Mouse (Mus musculus) Patski (cell line): Measurements from ENCODE around the gene Prss38. TPM values are rescaled to one million over a fixed set of nuclear protein-coding genes. Genes with fewer than 3 reads are reported as not detected.

Experiments
- ATAC-seq: fragments of 100-300 bp; one replicate; pipeline ENCODE4 v1.8.0; 2021
- CTCF ChIA-PET: fragments of 350-600 bp; sonication (Branson Sonifier 250); formaldehyde crosslinking; loops from one replicate; lab custom pipeline; 2022; ENCODE audit warnings: inconsistent platforms; lab: Charles Lee
- POLR2A ChIA-PET: fragments of 350-600 bp; sonication (Branson Sonifier 250); formaldehyde crosslinking; loops from one replicate; lab custom pipeline; 2022; ENCODE audit warnings: antibody characterized with exemption, inconsistent platforms; lab: Charles Lee
- DNase-seq: peaks from one replicate; pipeline ENCODE4 v3.0.0-alpha.2; 2011; ENCODE audit warnings: low read depth, low spot score
- H3K27me3 ChIP-seq: fragments of 371-371 bp; one replicate; pipeline ENCODE4 v1.5.1; 2021
- CTCF ChIP-seq: fragments of 100-300 bp; IDR thresholded peaks from one replicate; pipeline ENCODE4 v1.5.1; 2021
- in situ Hi-C: fragments of 300-500 bp; cut with MboI; formaldehyde crosslinking; loops from 3 replicates; pipeline ENCODE4 v1.11.1; 2018; ENCODE audit warnings: low pct_unique_long_range_greater_than_20kb, mixed read lengths
- polyA plus RNA-seq: library from polyadenylated mRNA; unstranded; gene quantifications from one replicate; pipeline ENCODE4 v1.2.3, GENCODE M21; 2021

Gene Prss38
- polyA plus RNA-seq, 1 experiment from 2014 or later, result not detected

GRCm38 (mm10) chr11:59350326-59350725 is 25.1 kb downstream of the Prss38 start:
- no peak for ATAC-seq
- no peak for DNase-seq
- CTCF ChIA-PET, result no interaction called here
- no peak for TF ChIP-seq CTCF
- H3K27me3 ChIP-seq, result no peaks in the 10 kb centered on the region
- in situ Hi-C loops, result no loop called here
- POLR2A ChIA-PET, result no interaction called here

- no peak for TF ChIP-seq CTCF
- CTCF ChIA-PET, result interaction anchor here (1.4 kb wide), 1 partner anchor 49 kb away, joined by 3 read pairs; no protein-coding TSS in a partner anchor
- H3K27me3 ChIP-seq, result no peaks in the 10 kb centered on the region
- in situ Hi-C loops, result no loop called here
- ATAC-seq, result peak; percentile 85
- peak; percentile 85 for DNase-seq
- POLR2A ChIA-PET, result no interaction called here
These were observed 29.1 kb downstream of the Prss38 start for GRCm38 (mm10) chr11:59346166-59346910.

- ChIA-PET POLR2A (interaction anchor here (0.6 kb wide), 1 partner anchor 38 kb away, joined by 4 read pairs; no protein-coding TSS in a partner anchor), CTCF (interaction anchor here (0.7 kb wide), 1 partner anchor 82 kb away, joined by 3 read pairs; no protein-coding TSS in a partner anchor)
- TF ChIP-seq CTCF, result no peak
- ATAC-seq, result no peak
- in situ Hi-C loops, result no loop called here
- DNase-seq, result no peak
- H3K27me3 ChIP-seq, result no peaks in the 10 kb centered on the region
These were observed 32.5 kb downstream of the Prss38 start for GRCm38 (mm10) chr11:59342956-59343355.

GRCm38 (mm10) chr11:59338736-59339120 is 36.7 kb downstream of the Prss38 start:
- in situ Hi-C loops, result loop anchor here (5.0 kb wide), 1 partner anchor 84 kb away; no protein-coding TSS in a partner anchor
- ChIA-PET CTCF (interaction anchor here (1.1 to 1.7 kb wide), 7 partner anchors 9 to 133 kb away, joined by 3 to 4 read pairs (median 3); partner anchors contain the start of gene Wnt9a), POLR2A (no interaction called here)
- H3K27me3 ChIP-seq, result no peaks in the 10 kb centered on the region
- ATAC-seq (no peak), DNase-seq (no peak)
- no peak for TF ChIP-seq CTCF

- DNase-seq (no peak), ATAC-seq (no peak)
- in situ Hi-C loops, result loop anchor here (5.0 kb wide), 1 partner anchor 84 kb away; no protein-coding TSS in a partner anchor
- TF ChIP-seq CTCF, result no peak
- H3K27me3 ChIP-seq, result no peaks in the 10 kb centered on the region
- ChIA-PET CTCF (interaction anchor here (1.1 to 1.7 kb wide), 6 partner anchors 9 to 133 kb away, joined by 3 to 4 read pairs (median 4); partner anchors contain the start of gene Wnt9a), POLR2A (interaction anchor here (1.0 kb wide), 1 partner anchor 77 kb away, joined by 3 read pairs; no protein-coding TSS in a partner anchor)
These were observed 37.3 kb downstream of the Prss38 start for GRCm38 (mm10) chr11:59337955-59338735.

- no peaks in the 10 kb centered on the region for H3K27me3 ChIP-seq
- in situ Hi-C loops, result loop anchor here (5.0 kb wide), 1 partner anchor 86 kb away; no protein-coding TSS in a partner anchor
- DNase-seq (no peak), ATAC-seq (peak; percentile 49)
- ChIA-PET CTCF (interaction anchor here (0.9 to 1.3 kb wide), 4 partner anchors 13 to 134 kb away, joined by 3 read pairs; no protein-coding TSS in a partner anchor), POLR2A (interaction anchor here (1.1 kb wide), 1 partner anchor 123 kb away, joined by 3 read pairs; no protein-coding TSS in a partner anchor)
- TF ChIP-seq CTCF, result no peak
These were observed 39.1 kb downstream of the Prss38 start for GRCm38 (mm10) chr11:59336381-59336780.

GRCm38 (mm10) chr11:59335942-59336341 is 39.5 kb downstream of the Prss38 start:
- ATAC-seq (no peak), DNase-seq (no peak)
- in situ Hi-C loops, result loop anchor here (5.0 kb wide), 1 partner anchor 86 kb away; no protein-coding TSS in a partner anchor
- CTCF ChIA-PET, result interaction anchor here (0.9 to 1.3 kb wide), 4 partner anchors 12 to 134 kb away, joined by 3 read pairs; no protein-coding TSS in a partner anchor
- no peaks in the 10 kb centered on the region for H3K27me3 ChIP-seq
- no peak for TF ChIP-seq CTCF
- POLR2A ChIA-PET, result interaction anchor here (1.1 kb wide), 1 partner anchor 124 kb away, joined by 3 read pairs; no protein-coding TSS in a partner anchor

GRCm38 (mm10) chr11:59335150-59335549 is 40.3 kb downstream of the Prss38 start:
- DNase-seq (no peak), ATAC-seq (no peak)
- no peaks in the 10 kb centered on the region for H3K27me3 ChIP-seq
- in situ Hi-C loops, result loop anchor here (5.0 kb wide), 1 partner anchor 87 kb away; no protein-coding TSS in a partner anchor
- ChIA-PET CTCF (interaction anchor here (1.2 kb wide), 1 partner anchor 135 kb away, joined by 3 read pairs; no protein-coding TSS in a partner anchor), POLR2A (no interaction called here)
- TF ChIP-seq CTCF, result no peak

GRCm38 (mm10) chr11:59332938-59333337 is 42.5 kb downstream of the Prss38 start:
- no peak for DNase-seq
- POLR2A ChIA-PET, result no interaction called here
- TF ChIP-seq CTCF, result no peak
- no peak for ATAC-seq
- no peaks in the 10 kb centered on the region for H3K27me3 ChIP-seq
- CTCF ChIA-PET, result interaction anchor here (1.0 to 2.2 kb wide), 2 partner anchors 20 to 93 kb away, joined by 3 to 4 read pairs; no protein-coding TSS in a partner anchor
- in situ Hi-C loops, result no loop called here
